Mouse (Mus musculus) olfactory bulb, adult 2 months (tissue): Measurements from ENCODE around the gene Atxn10. TPM values are rescaled to one million over a fixed set of nuclear protein-coding genes. Genes with fewer than 3 reads are reported as not detected.

ENCODE experiments used
- H3K27ac ChIP-seq: fragments of 200-500 bp; 2 replicates; pipeline ENCODE4 v1.5.1; 2012; ENCODE audit warnings: low read depth, low read length; ENCODE audit not compliant: insufficient read depth
- H3K4me1 ChIP-seq: fragments of 200-500 bp; 2 replicates; pipeline ENCODE4 v1.6.1; 2012; ENCODE audit warnings: low read length; ENCODE audit not compliant: control insufficient read depth, insufficient read depth
- H3K4me3 ChIP-seq: fragments of 200-500 bp; 2 replicates; pipeline ENCODE4 v1.5.1; 2012; ENCODE audit warnings: mild to moderate bottlenecking, low read depth, low read length, moderate library complexity; ENCODE audit not compliant: insufficient read depth
- CTCF ChIP-seq: fragments of 200-500 bp; IDR thresholded peaks from 2 replicates; pipeline ENCODE4 v1.5.1; 2012; ENCODE audit warnings: low read depth, mild to moderate bottlenecking, low read length, moderate library complexity; ENCODE audit not compliant: insufficient read depth
- POLR2A ChIP-seq: fragments of 200-500 bp; IDR thresholded peaks from 2 replicates; pipeline ENCODE4 v1.6.1; 2012; ENCODE audit warnings: mild to moderate bottlenecking, low read depth, low read length, moderate library complexity; ENCODE audit not compliant: insufficient read depth
- WGBS: fragments of 180-500 bp; shearing (Covaris S2); methylation state at CpG from one replicate; pipeline ENCODE4 v1.1.7; 2018; 5-methylcytosine and 5-hydroxymethylcytosine counted together
- polyA plus RNA-seq: library from polyadenylated mRNA; stranded (reverse); fragments of >200 nt; gene quantifications from 2 replicates; pipeline ENCODE4 v1.2.4, GENCODE M21; 2012; ENCODE audit warnings: low replicate concordance; ENCODE audit not compliant: missing spikeins, insufficient read depth, insufficient read length

Atxn10 gene
- polyA plus RNA-seq, 1 experiment: 211 TPM

GRCm38 (mm10) chr15:85446652-85447051 is 110.6 kb downstream of the Atxn10 start:
- H3K27ac ChIP-seq: no peak overlapping the region
- H3K4me3 ChIP-seq: no peak overlapping the region
- no peaks in the 10 kb centered on the region for H3K4me1 ChIP-seq
- WGBS: 62% methylated on average over 3 of the region's 3 CpGs
- no peak for TF ChIP-seq CTCF
- no peak for TF ChIP-seq POLR2A

- Histone ChIP-seq H3K27ac (no peak overlapping the region), H3K4me1 (peaks cover 23% of the 10 kb centered on the region)
Measured at GRCm38 (mm10) chr15:85456891-85457290, 120.8 kb downstream of the Atxn10 start.

GRCm38 (mm10) chr15:85457838-85458237 is 121.8 kb downstream of the Atxn10 start:
- H3K27ac ChIP-seq: no peak overlapping the region
- H3K4me1 ChIP-seq: peaks cover 23% of the 10 kb centered on the region
- H3K4me3 ChIP-seq: no peak overlapping the region
- TF ChIP-seq CTCF: no peak
- TF ChIP-seq POLR2A: no peak
- 60% methylated on average over 8 of the region's 8 CpGs for WGBS

More at GRCm38 (mm10) chr15:85456891-85457290, 120.8 kb downstream of the Atxn10 start:
- no peak overlapping the region for H3K4me3 ChIP-seq
- TF ChIP-seq CTCF (no peak), POLR2A (no peak)
- 45% methylated on average over 8 of the region's 8 CpGs for WGBS

- no peak overlapping the region for H3K27ac ChIP-seq
- no peak overlapping the region for H3K4me3 ChIP-seq
- TF ChIP-seq CTCF: no peak
- TF ChIP-seq POLR2A: no peak
- WGBS: 25% methylated on average over 4 of the region's 4 CpGs
- peaks cover 23% of the 10 kb centered on the region for H3K4me1 ChIP-seq
Measured at GRCm38 (mm10) chr15:85458631-85459082, 122.6 kb downstream of the Atxn10 start.

- Histone ChIP-seq H3K27ac (no peak overlapping the region), H3K4me1 (peaks cover 13% of the 10 kb centered on the region), H3K4me3 (no peak overlapping the region)
- WGBS: 62% methylated on average over 4 of the region's 4 CpGs
- no peak for TF ChIP-seq POLR2A
- TF ChIP-seq CTCF: no peak
Measured at GRCm38 (mm10) chr15:85461541-85461940, 125.5 kb downstream of the Atxn10 start.

- no peak for TF ChIP-seq POLR2A
- no peak for TF ChIP-seq CTCF
- Histone ChIP-seq H3K27ac (no peak overlapping the region; the same call in 1 of the 2 replicates), H3K4me3 (no peak overlapping the region), H3K4me1 (peaks cover 13% of the 10 kb centered on the region)
- WGBS: 60% methylated on average over 4 of the region's 4 CpGs
Measured at GRCm38 (mm10) chr15:85462138-85462537, 126.1 kb downstream of the Atxn10 start.

GRCm38 (mm10) chr15:85463027-85463790 is 127.2 kb downstream of the Atxn10 start:
- 71% methylated on average over 13 of the region's 13 CpGs for WGBS
- no peak overlapping the region for H3K4me3 ChIP-seq
- TF ChIP-seq CTCF: no peak
- TF ChIP-seq POLR2A: no peak
- peaks cover 9% of the 10 kb centered on the region for H3K4me1 ChIP-seq
- no peak overlapping the region for H3K27ac ChIP-seq

GRCm38 (mm10) chr15:85464190-85464589 is 128.1 kb downstream of the Atxn10 start:
- TF ChIP-seq POLR2A (no peak), CTCF (no peak)
- H3K4me3 ChIP-seq: no peak overlapping the region
- no peak overlapping the region for H3K27ac ChIP-seq
- H3K4me1 ChIP-seq: peaks cover 5% of the 10 kb centered on the region; the same call in 1 of the 2 replicates
- WGBS: 40% methylated on average over 5 of the region's 5 CpGs

- no peak for TF ChIP-seq POLR2A
- TF ChIP-seq CTCF: no peak
- Histone ChIP-seq H3K4me1 (peaks cover 3% of the 10 kb centered on the region; the same call in 1 of the 2 replicates), H3K4me3 (no peak overlapping the region), H3K27ac (no peak overlapping the region)
- WGBS: 58% methylated on average over 10 of the region's 10 CpGs
Measured at GRCm38 (mm10) chr15:85464823-85465565, 128.9 kb downstream of the Atxn10 start.
